Mouse (Mus musculus) bone marrow macrophage, adult 2 months (primary cell): ENCODE results near the gene Kif21b.

Source experiments
- CTCF ChIP-seq: IDR thresholded peaks from 2 replicates; pipeline ENCODE4 v1.5.1; 2012; ENCODE audit warnings: low read depth, mild to moderate bottlenecking, low read length, moderate library complexity
- POLR2A ChIP-seq: IDR thresholded peaks from 2 replicates; pipeline ENCODE4 v1.6.1; 2012; ENCODE audit warnings: mild to moderate bottlenecking, low read depth, low read length, borderline replicate concordance

DNA sequence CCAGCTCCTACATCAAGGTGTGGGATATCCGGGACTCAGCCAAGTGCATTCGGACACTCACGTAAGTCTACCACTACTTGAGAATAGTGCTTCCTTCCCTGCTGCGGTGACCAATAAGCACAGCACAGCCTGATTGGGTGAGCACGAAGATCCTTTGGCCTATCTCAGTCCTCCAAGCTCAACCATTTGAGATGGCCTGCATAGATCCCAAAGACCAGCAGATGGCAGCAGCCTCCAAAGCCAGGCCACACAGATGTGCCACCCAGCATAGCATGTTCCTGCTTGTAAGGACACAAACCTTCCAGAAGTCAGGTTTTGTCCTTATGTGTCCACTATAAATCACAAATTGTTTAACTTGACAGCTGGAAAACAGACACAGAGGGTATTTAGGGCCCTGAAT is 38.9 kb downstream of the Kif21b start:
- TF ChIP-seq POLR2A = no peak
- TF ChIP-seq CTCF = peak; percentile 63
